ENCODE assay signal across 22 mouse cellular contexts in the genomic region with DNA sequence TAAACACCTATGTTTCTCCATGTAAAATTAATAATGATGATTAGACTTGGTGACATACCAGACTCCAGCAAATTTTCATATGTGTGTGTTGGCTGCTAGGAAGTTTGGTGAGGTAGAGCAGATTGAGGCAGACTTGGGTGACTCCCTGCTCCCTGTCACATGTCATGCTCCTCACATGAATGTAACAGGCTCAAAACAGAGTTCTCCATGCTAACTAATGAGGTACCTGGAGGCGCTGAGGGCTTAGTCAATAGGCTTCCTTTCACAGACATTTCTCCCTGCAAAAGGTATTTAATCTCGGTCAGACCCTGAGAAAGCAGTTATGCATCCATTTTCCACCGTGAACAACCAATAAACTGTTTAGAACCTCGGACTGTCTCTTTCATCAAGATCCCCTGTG. TPM values are rescaled to one million over a fixed set of nuclear protein-coding genes. Genes with fewer than 3 reads are reported as not detected.
DNase-seq lines count a peak whose midpoint lies in the region; ATAC-seq lines count a peak whose summit lies in the region.
"Had no signal": no experiment of that assay in that cellular context is flagged by ENCODE, and none has a peak within 500 bp of the region (broad histone marks: within the 10 kb centered on the region; RNA-seq: fewer than 3 reads in every experiment).

No protein-coding gene starts in this region.

- peaks cover 32% of the 10 kb centered on the region for H3K4me1 ChIP-seq in forebrain, embryonic 13.5 days
- peaks cover 24% of the 10 kb centered on the region for H3K4me1 ChIP-seq in forebrain, embryonic 16.5 days (replicated peaks; ENCODE audit: control insufficient read depth, insufficient read depth, low read length)
- peaks cover 16% of the 10 kb centered on the region for H3K4me1 ChIP-seq in neural tube, embryonic 11.5 days (ENCODE audit: control insufficient read depth, insufficient read depth, low read length)
- H3K4me1 ChIP-seq in midbrain, embryonic 14.5 days (ENCODE audit: control insufficient read depth, insufficient read depth, low read length): peaks cover 29% of the 10 kb centered on the region

- 0 out of 2 replicates have a peak overlapping the region, but pooled peaks have one; percentile 6 for H3K27ac ChIP-seq in forebrain, embryonic 13.5 days
- no peak overlapping the region for H3K27ac ChIP-seq in forebrain, embryonic 16.5 days (ENCODE audit: low read length)
- H3K27ac ChIP-seq in neural tube, embryonic 11.5 days (ENCODE audit: low read depth, low read length): 0 out of 2 replicates have a peak overlapping the region, but pooled peaks have one; percentile 3
- H3K27ac ChIP-seq in midbrain, embryonic 14.5 days (replicated peaks; ENCODE audit: low read depth, low read length): peak overlapping the region; percentile 49
- H3K27ac ChIP-seq: intestine, embryonic 15.5 days; limb, embryonic 15.5 days; liver, embryonic 15.5 days; macrophage had no signal

- ATAC-seq in forebrain, embryonic 13.5 days: no peak
- ATAC-seq in forebrain, embryonic 16.5 days: no peak
- no peak for ATAC-seq in neural tube, embryonic 11.5 days (ENCODE audit: insufficient read depth, low FRiP score, low TSS enrichment)
- no peak for ATAC-seq in midbrain, embryonic 14.5 days (ENCODE audit: low FRiP score, low TSS enrichment)
- no peak for ATAC-seq in erythroid progenitor cell, adult 5-6 weeks (replicated peaks; ENCODE audit: low FRiP score, poor library complexity, severe bottlenecking)
- ATAC-seq: intestine, embryonic 15.5 days had no signal

- DNase-seq in neural tube, embryonic 11.5 days (ENCODE audit: low spot score): no peak
- no peak for DNase-seq in neural tube, embryonic 10.5 days (ENCODE audit: extremely low spot score, low spot score)
- no peak for DNase-seq in midbrain, embryonic 14.5 days
- DNase-seq in spleen, postnatal 14 days (ENCODE audit: low spot score in 2 of 2): no peak
- DNase-seq: adrenal gland, adult 2 months; cerebellum, adult 11 months; cerebellum, postnatal 10 days; kidney, adult 8-10 months; kidney, postnatal 10 days; left cerebral cortex, postnatal 4 days; retina, postnatal 1 day; right cerebral cortex, postnatal 25 days; spleen, adult 18-20 months; thymus, postnatal 36 days had no signal

- H3K4me3 ChIP-seq in forebrain, embryonic 13.5 days: no peak overlapping the region
- no peak overlapping the region for H3K4me3 ChIP-seq in forebrain, embryonic 16.5 days (replicated peaks; ENCODE audit: low read length)
- no peak overlapping the region for H3K4me3 ChIP-seq in neural tube, embryonic 11.5 days (ENCODE audit: low read depth, low read length)
- no peak overlapping the region for H3K4me3 ChIP-seq in midbrain, embryonic 14.5 days (replicated peaks; ENCODE audit: low read depth, low read length)
- H3K4me3 ChIP-seq: intestine, embryonic 15.5 days; limb, embryonic 15.5 days; liver, embryonic 15.5 days had no signal

- no peaks in the 10 kb centered on the region for H3K27me3 ChIP-seq in forebrain, embryonic 13.5 days
- no peaks in the 10 kb centered on the region for H3K27me3 ChIP-seq in forebrain, embryonic 16.5 days (replicated peaks; ENCODE audit: control insufficient read depth, insufficient read depth, low read length)
- H3K27me3 ChIP-seq in neural tube, embryonic 11.5 days (ENCODE audit: control insufficient read depth, insufficient read depth, low read length): no peaks in the 10 kb centered on the region
- H3K27me3 ChIP-seq in midbrain, embryonic 14.5 days (ENCODE audit: control insufficient read depth, insufficient read depth, low read length): no peaks in the 10 kb centered on the region
- H3K27me3 ChIP-seq: intestine, embryonic 15.5 days; limb, embryonic 15.5 days; liver, embryonic 15.5 days had no signal

- H3K9ac ChIP-seq in forebrain, embryonic 13.5 days: no peak overlapping the region
- H3K9ac ChIP-seq in forebrain, embryonic 16.5 days (replicated peaks; ENCODE audit: low read depth, low read length): no peak overlapping the region
- H3K9ac ChIP-seq in neural tube, embryonic 11.5 days (ENCODE audit: low read length): no peak overlapping the region
- H3K9ac ChIP-seq in midbrain, embryonic 14.5 days (replicated peaks; ENCODE audit: low read length): no peak overlapping the region
- H3K9ac ChIP-seq: intestine, embryonic 15.5 days; limb, embryonic 15.5 days; liver, embryonic 15.5 days had no signal

- no peak overlapping the region for H3K4me2 ChIP-seq in forebrain, embryonic 13.5 days
- H3K4me2 ChIP-seq in forebrain, embryonic 16.5 days (ENCODE audit: low read length): no peak overlapping the region
- no peak overlapping the region for H3K4me2 ChIP-seq in neural tube, embryonic 11.5 days (ENCODE audit: low read depth)
- H3K4me2 ChIP-seq in midbrain, embryonic 14.5 days (ENCODE audit: low read length): no peak overlapping the region
- H3K4me2 ChIP-seq: heart, embryonic 11.5 days; intestine, embryonic 15.5 days; limb, embryonic 15.5 days; liver, embryonic 15.5 days had no signal

- no peaks in the 10 kb centered on the region for H3K36me3 ChIP-seq in forebrain, embryonic 13.5 days (ENCODE audit: poor library complexity, severe bottlenecking)
- no peaks in the 10 kb centered on the region for H3K36me3 ChIP-seq in forebrain, embryonic 16.5 days (ENCODE audit: control insufficient read depth, insufficient read depth)
- H3K36me3 ChIP-seq in neural tube, embryonic 11.5 days (ENCODE audit: control insufficient read depth, insufficient read depth, low read length): no peaks in the 10 kb centered on the region
- H3K36me3 ChIP-seq in midbrain, embryonic 14.5 days (ENCODE audit: control insufficient read depth, insufficient read depth, low read length): no peaks in the 10 kb centered on the region
- H3K36me3 ChIP-seq: intestine, embryonic 15.5 days; limb, embryonic 15.5 days; liver, embryonic 15.5 days had no signal

- H3K9me3 ChIP-seq in forebrain, embryonic 13.5 days (replicated peaks): no peaks in the 10 kb centered on the region
- H3K9me3 ChIP-seq in forebrain, embryonic 16.5 days (ENCODE audit: control insufficient read depth, low read length): no peaks in the 10 kb centered on the region
- no peaks in the 10 kb centered on the region for H3K9me3 ChIP-seq in neural tube, embryonic 11.5 days (ENCODE audit: control insufficient read depth, low read length)
- no peaks in the 10 kb centered on the region for H3K9me3 ChIP-seq in midbrain, embryonic 14.5 days (ENCODE audit: control insufficient read depth, low read length)
- H3K9me3 ChIP-seq: intestine, embryonic 15.5 days; limb, embryonic 15.5 days; liver, embryonic 15.5 days had no signal

- 37% methylated on average over 4 of the region's 4 CpGs for WGBS in forebrain, embryonic 13.5 days
- WGBS in forebrain, embryonic 16.5 days: 41% methylated on average over 4 of the region's 4 CpGs
- 56% methylated on average over 4 of the region's 4 CpGs for WGBS in neural tube, embryonic 11.5 days
- 38% methylated on average over 4 of the region's 4 CpGs for WGBS in midbrain, embryonic 14.5 days

RNA-seq across cellular contexts. Expression of a gene that starts 4.3 kb away (rescaled TPM):
- polyA plus RNA-seq in forebrain, embryonic 13.5 days (2015; fragmentation: Nextera tagmentation; extraction: Ambion mirVana): 0.83 and 1.2 TPM in 2 replicates
- 1.3 and 1.7 TPM in 2 replicates for polyA plus RNA-seq in forebrain, embryonic 16.5 days (2015; fragmentation: Nextera tagmentation; extraction: Ambion mirVana)
- 0.55 and 1.4 TPM in 2 replicates for polyA plus RNA-seq in neural tube, embryonic 11.5 days (2014; fragmentation: Nextera tagmentation; extraction: Ambion mirVana)
- polyA plus RNA-seq in midbrain, embryonic 14.5 days (2014; fragmentation: Nextera tagmentation; extraction: Ambion mirVana): 0.79 and 0.89 TPM in 2 replicates
- not detected in 2 replicates for total RNA-seq in erythroid progenitor cell, adult 5-6 weeks (2015; ENCODE audit: low replicate concordance)
- total RNA-seq in erythroid progenitor cell, adult 5-6 weeks (2017; ENCODE audit: low replicate concordance): not detected in 2 replicates

RNA-seq across cellular contexts. Expression of a gene that starts 4.4 kb away (rescaled TPM):
- 242 and 248 TPM in 2 replicates for polyA plus RNA-seq in forebrain, embryonic 13.5 days (2015; fragmentation: Nextera tagmentation; extraction: Ambion mirVana)
- polyA plus RNA-seq in forebrain, embryonic 16.5 days (2015; fragmentation: Nextera tagmentation; extraction: Ambion mirVana): 196 and 205 TPM in 2 replicates
- 147 and 159 TPM in 2 replicates for polyA plus RNA-seq in neural tube, embryonic 11.5 days (2014; fragmentation: Nextera tagmentation; extraction: Ambion mirVana)
- polyA plus RNA-seq in midbrain, embryonic 14.5 days (2014; fragmentation: Nextera tagmentation; extraction: Ambion mirVana): 101 TPM in 2 replicates
- 28.9 and 56.2 TPM in 2 replicates for total RNA-seq in erythroid progenitor cell, adult 5-6 weeks (2015; ENCODE audit: low replicate concordance)
- 37.2 and 46.0 TPM in 2 replicates for total RNA-seq in erythroid progenitor cell, adult 5-6 weeks (2017; ENCODE audit: low replicate concordance)

RNA-seq across cellular contexts. Expression of a gene that starts 31.6 kb away (rescaled TPM):
- 1.7 and 1.8 TPM in 2 replicates for polyA plus RNA-seq in forebrain, embryonic 13.5 days (2015; fragmentation: Nextera tagmentation; extraction: Ambion mirVana)
- 0.62 and 0.99 TPM in 2 replicates for polyA plus RNA-seq in forebrain, embryonic 16.5 days (2015; fragmentation: Nextera tagmentation; extraction: Ambion mirVana)
- 0.99 and 1.4 TPM in 2 replicates for polyA plus RNA-seq in neural tube, embryonic 11.5 days (2014; fragmentation: Nextera tagmentation; extraction: Ambion mirVana)
- 0.58 and 0.93 TPM in 2 replicates for polyA plus RNA-seq in midbrain, embryonic 14.5 days (2014; fragmentation: Nextera tagmentation; extraction: Ambion mirVana)
- not detected in 2 replicates for total RNA-seq in erythroid progenitor cell, adult 5-6 weeks (2015; ENCODE audit: low replicate concordance)
- total RNA-seq in erythroid progenitor cell, adult 5-6 weeks (2017; ENCODE audit: low replicate concordance): 0.13 TPM in 1 of 2 replicates, not detected in the other
- polyA plus RNA-seq: macrophage had no signal

RNA-seq across cellular contexts. Expression of a gene that starts 48.4 kb away (rescaled TPM):
- 45.2 and 47.3 TPM in 2 replicates for polyA plus RNA-seq in forebrain, embryonic 13.5 days (2015; fragmentation: Nextera tagmentation; extraction: Ambion mirVana)
- polyA plus RNA-seq in forebrain, embryonic 16.5 days (2015; fragmentation: Nextera tagmentation; extraction: Ambion mirVana): 60.5 and 73.0 TPM in 2 replicates
- polyA plus RNA-seq in neural tube, embryonic 11.5 days (2014; fragmentation: Nextera tagmentation; extraction: Ambion mirVana): 20.1 and 22.7 TPM in 2 replicates
- 59.9 and 60.3 TPM in 2 replicates for polyA plus RNA-seq in midbrain, embryonic 14.5 days (2014; fragmentation: Nextera tagmentation; extraction: Ambion mirVana)
- total RNA-seq in erythroid progenitor cell, adult 5-6 weeks (2015; ENCODE audit: low replicate concordance): 1.4 and 3.8 TPM in 2 replicates
- total RNA-seq in erythroid progenitor cell, adult 5-6 weeks (2017; ENCODE audit: low replicate concordance): 1.7 and 2.2 TPM in 2 replicates
